Mouse (Mus musculus) CH12.LX (cell line): ENCODE data around the gene Sh3rf1.

ENCODE experiments used
- CTCF ChIP-seq, 2 experiments: IDR thresholded peaks in 1 of 2; conservative IDR thresholded peaks in 1 of 2; 2 replicates each; pipeline ENCODE4 v1.5.1; 2011 to 2012; ENCODE audit warnings: low read depth in 2 of 2, low read length in 2 of 2, improper control_type of control experiment in 1 of 2, inconsistent platforms in 1 of 2, mild to moderate bottlenecking in 1 of 2, moderate library complexity in 1 of 2
- MAX ChIP-seq: IDR thresholded peaks from 2 replicates; pipeline ENCODE4 v1.6.1; 2011; ENCODE audit warnings: low read length, improper control_type of control experiment
- MXI1 ChIP-seq: IDR thresholded peaks from 2 replicates; pipeline ENCODE4 v1.6.1; 2011; ENCODE audit warnings: mild to moderate bottlenecking, low read depth, low read length, improper control_type of control experiment
- TCF12 ChIP-seq: IDR thresholded peaks from 2 replicates; pipeline ENCODE4 v1.6.1; 2014; ENCODE audit warnings: low read depth, mild to moderate bottlenecking, inconsistent platforms, low read length, improper control_type of control experiment
- UBTF ChIP-seq: IDR thresholded peaks from 2 replicates; pipeline ENCODE4 v1.6.1; 2012; ENCODE audit warnings: low read depth, mild to moderate bottlenecking, inconsistent platforms, low read length, improper control_type of control experiment, moderate library complexity

GRCm38 (mm10) chr8:61305451-61306070 lies 81.9 kb downstream of the Sh3rf1 start:
- TF ChIP-seq CTCF (conservative IDR thresholded peaks at IDR 0.05 in 1 of 2, IDR thresholded peaks at IDR 0.05 in 1 of 2; ENCODE audit: low read depth in 2 of 2, low read length in 2 of 2) (no peak), MXI1 (no peak), UBTF (no peak), TCF12 (no peak), MAX (no peak)
